Mouse (Mus musculus): ENCODE results near the gene Zfr2.
A peak's percentile ranks its signal among the peaks of the same experiment; 100 is the strongest.

The Zfr2 gene

GRCm38 (mm10) chr10:81249442-81249841 lies 16.5 kb downstream of the Zfr2 start:
- DNase-seq: no peak

GRCm38 (mm10) chr10:81252424-81253419 lies 19.8 kb downstream of the Zfr2 start, which contains the start of gene Matk:
Gene Matk (plus strand): TSS chr10:81252935.
- peak; percentile 29 to 47 for DNase-seq

DNA sequence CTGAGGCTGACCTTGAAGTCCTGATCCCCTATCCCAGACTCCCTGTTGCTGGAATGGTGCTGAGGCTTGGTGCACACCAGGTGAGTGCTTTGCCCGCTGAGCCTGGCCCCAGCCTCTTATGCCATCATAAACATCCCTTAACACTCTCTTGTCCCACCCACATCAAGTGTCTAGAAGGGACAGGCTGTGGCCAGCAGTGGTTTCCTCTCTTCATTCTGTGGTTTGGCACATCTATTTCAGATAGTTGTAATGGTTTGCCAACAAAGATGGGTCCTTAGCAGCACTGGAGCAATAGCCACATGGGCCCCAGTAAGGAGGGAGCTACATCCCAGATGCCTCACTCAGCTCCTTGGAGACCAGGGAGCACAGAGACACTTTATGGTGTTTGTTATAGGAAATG lies 21.9 kb downstream of the Zfr2 start:
- DNase-seq: no peak

DNA sequence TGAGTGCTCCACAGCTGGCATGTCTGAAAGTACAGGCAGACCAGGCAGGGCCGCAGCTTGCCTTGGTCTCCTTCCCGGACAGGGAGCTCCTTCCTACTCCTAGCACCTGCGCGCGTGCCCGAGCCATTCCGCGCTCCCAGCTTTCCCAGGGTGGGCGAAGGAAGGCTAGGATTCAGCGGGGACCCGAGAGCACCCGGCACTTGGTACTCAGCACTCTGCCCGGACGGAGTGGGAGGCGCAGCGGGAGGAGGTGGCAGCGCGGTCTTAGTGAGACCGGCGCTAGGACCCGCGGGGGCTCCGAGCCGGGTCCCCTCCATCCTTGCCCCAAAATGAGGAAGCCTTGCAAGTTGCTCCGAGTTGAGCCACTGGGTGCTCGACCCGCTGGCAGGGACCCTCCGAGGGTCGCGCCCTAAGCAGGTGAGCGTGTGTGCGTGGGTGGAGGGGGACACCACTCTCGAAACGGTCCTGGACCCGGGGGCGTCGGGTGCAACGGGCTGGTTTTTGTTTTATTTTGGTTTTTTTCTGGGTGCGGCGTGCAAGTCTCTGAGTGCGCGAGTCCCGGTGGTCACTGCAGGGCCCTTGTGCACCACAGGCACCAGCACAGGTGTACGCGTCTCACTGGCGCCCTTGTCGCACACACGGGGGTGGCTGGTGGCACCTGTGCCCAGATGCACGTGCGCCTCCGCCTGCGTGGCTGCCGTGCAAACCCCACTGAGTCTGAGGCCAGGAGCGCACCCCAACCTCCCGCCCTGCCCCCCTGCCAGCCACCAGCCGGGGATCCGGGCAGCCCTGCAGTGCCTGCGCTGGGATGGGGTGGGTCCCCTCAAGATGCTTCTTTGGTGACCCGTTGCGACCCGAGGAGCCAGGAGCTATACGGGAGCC lies 24.4 kb downstream of the Zfr2 start:
- no peak for DNase-seq

DNA sequence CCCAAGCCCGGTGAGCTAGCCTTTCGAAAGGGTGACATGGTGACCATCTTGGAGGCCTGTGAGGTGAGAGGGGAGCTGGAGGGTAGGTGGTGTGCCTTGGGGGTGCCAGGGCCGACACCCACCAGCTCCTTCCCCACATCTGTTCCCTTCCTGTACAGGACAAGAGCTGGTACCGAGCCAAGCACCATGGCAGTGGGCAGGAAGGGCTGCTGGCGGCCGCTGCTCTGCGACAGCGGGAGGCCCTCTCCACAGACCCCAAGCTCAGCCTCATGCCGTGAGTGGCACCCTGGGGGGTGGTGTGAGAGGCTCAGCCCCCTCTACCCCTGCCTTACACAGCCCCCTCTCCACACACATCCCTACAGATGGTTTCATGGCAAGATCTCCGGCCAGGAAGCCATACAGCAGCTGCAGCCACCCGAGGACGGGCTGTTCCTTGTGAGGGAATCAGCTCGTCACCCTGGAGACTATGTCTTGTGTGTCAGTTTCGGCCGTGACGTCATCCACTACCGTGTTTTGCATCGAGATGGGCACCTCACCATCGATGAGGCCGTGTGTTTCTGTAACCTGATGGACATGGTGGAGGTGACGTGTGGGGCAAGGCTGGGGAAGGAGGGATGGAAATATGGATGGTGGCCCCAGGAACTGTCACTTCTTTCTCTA lies 26.4 kb downstream of the Zfr2 start:
- no peak for DNase-seq

DNA sequence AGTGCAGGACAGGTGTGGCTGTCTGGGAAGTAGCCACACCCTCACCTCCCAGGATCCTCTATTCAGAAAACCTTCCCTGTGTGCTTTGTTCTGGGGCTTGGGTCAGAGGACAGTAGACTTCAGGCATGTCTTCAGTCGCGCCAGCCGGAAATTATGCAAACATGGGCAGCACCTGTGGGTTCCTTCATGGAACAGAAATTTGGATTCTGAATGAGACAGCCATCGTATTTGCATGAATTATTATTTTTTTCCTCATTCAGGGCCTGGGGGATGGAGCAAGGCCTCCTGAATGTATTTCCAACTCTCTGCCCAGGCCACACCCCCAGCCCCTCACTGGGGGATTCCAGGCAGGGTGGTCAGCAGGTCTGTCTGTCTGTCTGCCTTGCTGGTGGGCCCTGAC lies 28.1 kb downstream of the Zfr2 start:
- DNase-seq: no peak

- no peak for DNase-seq
These were observed 32.6 kb downstream of the Zfr2 start for GRCm38 (mm10) chr10:81265540-81265939.

DNA sequence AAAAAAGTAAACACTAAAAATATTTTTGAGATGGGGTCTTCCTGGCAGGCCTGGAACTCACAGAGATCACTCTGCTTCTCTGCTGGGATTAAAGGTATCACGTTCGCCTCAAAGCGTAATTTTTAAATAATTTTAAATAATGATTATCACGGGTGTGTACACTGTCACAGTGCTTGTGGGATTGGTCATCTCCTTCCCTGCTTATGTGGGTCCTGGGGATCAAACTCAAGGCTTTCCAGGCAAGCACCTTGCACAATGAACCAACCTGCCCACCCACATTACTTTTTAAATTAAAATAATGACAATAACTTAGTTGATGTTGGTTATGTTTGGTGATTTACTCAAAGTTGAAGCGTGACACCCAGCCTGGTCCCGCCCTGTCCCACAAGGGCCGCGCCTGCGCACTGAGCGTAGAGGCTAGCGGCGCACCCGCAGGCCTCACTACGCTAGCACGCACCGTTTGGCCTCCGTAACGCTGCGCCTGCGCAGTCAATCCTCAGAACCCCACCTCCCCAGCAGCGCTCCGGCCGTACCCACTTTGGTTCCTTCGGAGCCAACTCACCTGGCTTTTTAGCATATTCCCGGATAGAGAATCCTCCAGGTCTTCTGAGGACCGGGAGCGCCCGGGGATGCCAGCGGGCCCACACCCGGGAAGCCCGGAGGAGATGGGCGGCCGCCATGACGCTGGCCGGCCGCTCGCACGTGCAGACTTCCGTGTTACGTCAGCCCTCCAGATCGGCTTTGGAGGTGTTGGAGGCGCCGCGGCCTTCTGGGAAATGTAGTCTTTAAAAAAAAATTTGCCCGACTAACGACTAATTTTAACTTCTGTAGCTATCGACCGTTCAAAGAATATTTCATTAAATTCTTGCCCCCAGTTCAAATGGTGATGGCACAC lies 33.5 kb downstream of the Zfr2 start, which contains the start of the genes Mrpl54 and Apba3:
Gene Mrpl54, minus strand, starts transcription at position 724 of the 895 bp plus-strand sequence.
Gene Apba3, plus strand, starts transcription at position 750 of the 895 bp plus-strand sequence.
- peak; percentile 96 to 99 for DNase-seq

- DNase-seq: peak; percentile 90 to 95
These were observed 35.1 kb downstream of the Zfr2 start for GRCm38 (mm10) chr10:81268056-81268455.

GRCm38 (mm10) chr10:81268643-81269412 lies 35.9 kb downstream of the Zfr2 start:
- DNase-seq: no peak

DNA sequence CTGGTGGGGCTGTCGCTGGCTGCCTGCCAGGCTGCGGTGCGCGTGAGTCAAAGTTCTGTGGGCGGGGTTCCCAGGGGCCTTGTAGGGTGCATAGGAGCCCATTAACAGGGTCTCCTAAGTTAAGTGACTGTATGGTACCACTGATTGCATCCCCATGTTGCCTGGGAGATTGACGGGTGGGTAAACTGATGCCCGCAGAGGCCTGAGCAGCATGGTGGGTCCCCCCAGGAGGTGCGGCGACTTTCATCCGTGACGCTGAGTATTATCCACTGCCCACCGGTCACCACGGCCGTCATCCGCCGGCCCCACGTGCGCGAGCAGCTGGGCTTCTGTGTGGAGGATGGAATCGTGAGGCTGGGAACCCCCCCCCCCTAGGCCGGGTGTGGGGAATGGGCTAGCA lies 39.4 kb downstream of the Zfr2 start:
- DNase-seq: no peak

DNA sequence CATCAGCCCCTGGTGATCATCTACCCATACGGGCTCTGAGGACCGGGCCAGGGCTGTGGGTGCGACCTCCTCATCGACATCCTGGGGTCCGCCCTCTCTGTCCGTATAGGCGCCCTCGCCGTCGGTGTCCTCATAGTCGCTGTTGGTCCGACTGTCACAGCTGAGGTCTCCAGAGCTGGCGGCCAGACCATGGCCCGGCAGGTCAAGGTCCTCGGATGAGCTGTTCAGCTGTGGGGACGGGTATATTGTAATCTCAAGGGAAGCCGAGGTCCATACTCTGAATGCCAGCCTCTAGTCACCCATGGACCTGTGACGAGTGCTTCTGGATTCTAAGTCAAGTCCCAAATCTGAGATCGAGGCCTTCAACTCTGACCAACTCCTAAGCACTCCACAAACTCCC lies 40.9 kb downstream of the Zfr2 start:
- no peak for DNase-seq

DNA sequence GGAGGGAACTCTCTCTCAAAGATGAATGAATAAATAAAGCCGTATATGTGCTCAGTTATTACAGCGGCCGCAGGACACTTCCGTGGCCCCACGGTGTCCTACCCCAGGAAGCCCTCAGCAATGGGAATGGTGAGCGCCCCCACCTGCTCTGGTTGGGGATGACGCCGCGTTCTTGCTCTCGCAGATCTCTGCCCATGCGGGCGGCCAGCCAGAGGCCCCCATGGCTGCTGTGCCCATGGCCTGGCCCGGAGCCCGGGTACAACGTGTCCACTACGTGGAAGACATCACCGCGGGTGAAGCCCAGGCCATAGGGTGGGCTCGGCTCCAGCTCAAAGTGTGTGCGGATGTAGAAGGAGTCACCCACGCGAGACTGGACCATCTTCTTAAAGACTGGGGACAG lies 44.7 kb downstream of the Zfr2 start:
- no peak for DNase-seq

- DNase-seq: peak in 1 of 2 experiments; percentile 62
These were observed 46.5 kb downstream of the Zfr2 start for GRCm38 (mm10) chr10:81279496-81279895.

GRCm38 (mm10) chr10:81284189-81284588 lies 51.2 kb downstream of the Zfr2 start:
- DNase-seq: peak; percentile 53 to 56

DNA sequence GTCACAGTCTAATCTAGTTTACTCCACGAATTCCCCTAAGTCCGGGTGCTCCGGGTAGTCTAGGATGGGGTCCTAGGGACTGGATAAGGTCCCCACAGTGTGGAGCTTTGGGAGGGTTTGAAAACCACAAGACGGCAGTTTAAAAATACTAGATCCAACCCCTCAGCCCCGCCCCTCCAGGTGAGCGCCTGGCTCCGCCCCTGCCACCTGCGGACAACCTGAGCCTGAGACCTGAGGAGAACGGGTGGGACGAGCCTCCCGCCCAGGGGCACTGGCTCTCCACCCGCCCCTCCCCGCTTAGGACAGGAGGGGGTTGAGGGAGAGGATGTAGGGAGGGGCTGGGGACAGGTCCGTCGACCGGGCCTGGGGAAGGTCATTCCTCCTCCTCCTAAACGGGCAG lies 51.8 kb downstream of the Zfr2 start:
- peak; percentile 79 to 80 for DNase-seq

- peak; percentile 92 to 97 for DNase-seq
These were observed 52.9 kb downstream of the Zfr2 start for GRCm38 (mm10) chr10:81285694-81286450.

DNA sequence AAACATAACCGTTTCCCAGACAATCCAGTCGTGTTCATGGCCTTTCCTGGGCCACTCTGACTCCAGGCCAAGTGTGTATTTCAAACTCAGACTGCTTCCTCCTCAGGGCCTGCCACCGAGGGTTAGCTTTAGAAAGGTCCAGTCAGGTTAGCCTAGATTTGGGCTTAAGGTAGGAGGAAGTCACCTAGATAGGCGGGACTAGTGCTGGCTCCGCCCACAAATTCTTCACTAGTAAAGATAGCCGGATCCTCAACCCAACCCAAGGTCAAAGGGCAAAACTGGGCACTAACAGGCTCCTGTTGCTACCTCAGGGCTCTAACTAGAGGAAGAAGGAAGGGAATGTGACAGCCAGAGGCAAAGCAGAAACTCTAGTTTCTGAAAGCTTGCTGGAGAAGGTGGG lies 53.6 kb downstream of the Zfr2 start:
- DNase-seq: peak; percentile 72 to 83

GRCm38 (mm10) chr10:81287513-81288157 lies 54.7 kb downstream of the Zfr2 start:
- DNase-seq: peak; percentile 49 to 76
